Mouse (Mus musculus): ENCODE results near the gene Mepce. TPM values are rescaled to one million over a fixed set of nuclear protein-coding genes. Genes with fewer than 3 reads are reported as not detected.
"Not testable (repeated sequence)": the region's sequence is repeated elsewhere in the genome, so short reads cannot be mapped to it uniquely, and the experiment has no call there.

Mepce gene
- 5.8 and 6.8 TPM in 2 replicates for polyA plus RNA-seq (2015; fragmentation: Nextera tagmentation; extraction: Ambion mirVana)

- Histone ChIP-seq H3K36me3 (ENCODE audit: control insufficient read depth, insufficient read depth, low read length) (peaks cover 8% of the 10 kb centered on the region; the same call in 1 of the 2 replicates), H3K9me3 (ENCODE audit: control insufficient read depth, low read length) (no peaks in the 10 kb centered on the region), H3K4me2 (replicated peaks; ENCODE audit: low read depth) (peak within 1 kb of the TSS; percentile 87), H3K9ac (ENCODE audit: low read length) (peak within 1 kb of the TSS; percentile 94), H3K27ac (replicated peaks) (peak within 1 kb of the TSS; percentile 98), H3K4me3 (ENCODE audit: low read depth, low read length) (peak within 1 kb of the TSS; percentile 88), H3K4me1 (replicated peaks; ENCODE audit: control insufficient read depth, insufficient read depth) (peaks cover 10% of the 10 kb centered on the region; the same call in 1 of the 2 replicates), H3K27me3 (ENCODE audit: control insufficient read depth, insufficient read depth, low read length) (no peaks in the 10 kb centered on the region)
- TF ChIP-seq CTCF (IDR thresholded peaks at IDR 0.05; ENCODE audit: low read depth) (peak; percentile 89), EP300 (optimal IDR thresholded peaks at IDR 0.05) (no peak)
- WGBS, result under 1% methylated on average over 46 of the region's 48 CpGs
- peak; percentile 96 for DNase-seq (ENCODE audit: low spot score)
- peak; percentile 81 for ATAC-seq (ENCODE audit: low FRiP score, low TSS enrichment)
Measured at GRCm38 (mm10) chr5:137787151-137787928, at the start of gene Mepce, which contains the start of gene Zcwpw1. TSS of gene Mepce (minus strand) at chr5:137787655. TSS of gene Zcwpw1 (plus strand) at chr5:137787798.

GRCm38 (mm10) chr5:137837110-137837509 is 49.7 kb upstream of the Mepce start:
- not testable (repeated sequence) for H3K4me2 ChIP-seq (replicated peaks; ENCODE audit: low read depth); ATAC-seq (ENCODE audit: low FRiP score, low TSS enrichment); H3K9me3 ChIP-seq (ENCODE audit: control insufficient read depth, low read length); H3K36me3 ChIP-seq (ENCODE audit: control insufficient read depth, insufficient read depth, low read length); H3K27me3 ChIP-seq (ENCODE audit: control insufficient read depth, insufficient read depth, low read length); H3K27ac ChIP-seq (replicated peaks); DNase-seq (ENCODE audit: low spot score); H3K4me1 ChIP-seq (replicated peaks; ENCODE audit: control insufficient read depth, insufficient read depth); H3K9ac ChIP-seq (ENCODE audit: low read length); H3K4me3 ChIP-seq (ENCODE audit: low read depth, low read length)

GRCm38 (mm10) chr5:137836611-137837010 is 49.2 kb upstream of the Mepce start:
- no peak overlapping the region for H3K4me2 ChIP-seq (replicated peaks; ENCODE audit: low read depth)
- no peak for TF ChIP-seq CTCF (IDR thresholded peaks at IDR 0.05; ENCODE audit: low read depth)
- no peak for TF ChIP-seq EP300 (optimal IDR thresholded peaks at IDR 0.05)
- no peak overlapping the region for H3K9ac ChIP-seq (ENCODE audit: low read length)
- DNase-seq (ENCODE audit: low spot score) (no peak), ATAC-seq (ENCODE audit: low FRiP score, low TSS enrichment) (no peak)
- H3K27me3 ChIP-seq (ENCODE audit: control insufficient read depth, insufficient read depth, low read length), result no peaks in the 10 kb centered on the region
- H3K4me1 ChIP-seq (replicated peaks; ENCODE audit: control insufficient read depth, insufficient read depth), result no peaks in the 10 kb centered on the region
- H3K27ac ChIP-seq (replicated peaks), result no peak overlapping the region
- H3K36me3 ChIP-seq (ENCODE audit: control insufficient read depth, insufficient read depth, low read length), result no peaks in the 10 kb centered on the region
- no peaks in the 10 kb centered on the region for H3K9me3 ChIP-seq (ENCODE audit: control insufficient read depth, low read length)
- H3K4me3 ChIP-seq (ENCODE audit: low read depth, low read length), result no peak overlapping the region

- H3K4me2 ChIP-seq (replicated peaks; ENCODE audit: low read depth); H3K9me3 ChIP-seq (ENCODE audit: control insufficient read depth, low read length); ATAC-seq (ENCODE audit: low FRiP score, low TSS enrichment); H3K4me3 ChIP-seq (ENCODE audit: low read depth, low read length); H3K27me3 ChIP-seq (ENCODE audit: control insufficient read depth, insufficient read depth, low read length); H3K27ac ChIP-seq (replicated peaks); H3K36me3 ChIP-seq (ENCODE audit: control insufficient read depth, insufficient read depth, low read length); H3K9ac ChIP-seq (ENCODE audit: low read length); H3K4me1 ChIP-seq (replicated peaks; ENCODE audit: control insufficient read depth, insufficient read depth); DNase-seq (ENCODE audit: low spot score): not testable (repeated sequence)
- WGBS, result 49% methylated on average over 2 of the region's 2 CpGs
Measured at GRCm38 (mm10) chr5:137835966-137836520, 48.6 kb upstream of the Mepce start, which contains the start of gene Pilra. TSS of gene Pilra (minus strand) at chr5:137836281.

GRCm38 (mm10) chr5:137833500-137833899 is 46.0 kb upstream of the Mepce start:
- ATAC-seq (ENCODE audit: low FRiP score, low TSS enrichment) (no peak), DNase-seq (ENCODE audit: low spot score) (no peak)

GRCm38 (mm10) chr5:137831506-137831905 is 44.1 kb upstream of the Mepce start:
- Histone ChIP-seq H3K4me2 (replicated peaks; ENCODE audit: low read depth) (no peak overlapping the region), H3K27me3 (ENCODE audit: control insufficient read depth, insufficient read depth, low read length) (no peaks in the 10 kb centered on the region), H3K4me1 (replicated peaks; ENCODE audit: control insufficient read depth, insufficient read depth) (no peaks in the 10 kb centered on the region), H3K4me3 (ENCODE audit: low read depth, low read length) (no peak overlapping the region), H3K9me3 (ENCODE audit: control insufficient read depth, low read length) (no peaks in the 10 kb centered on the region), H3K36me3 (ENCODE audit: control insufficient read depth, insufficient read depth, low read length) (no peaks in the 10 kb centered on the region), H3K9ac (ENCODE audit: low read length) (no peak overlapping the region), H3K27ac (replicated peaks) (no peak overlapping the region)
- DNase-seq (ENCODE audit: low spot score), result no peak
- WGBS, result 74% methylated on average over 6 of the region's 6 CpGs
- ATAC-seq (ENCODE audit: low FRiP score, low TSS enrichment), result no peak
- TF ChIP-seq CTCF (IDR thresholded peaks at IDR 0.05; ENCODE audit: low read depth), result no peak
- no peak for TF ChIP-seq EP300 (optimal IDR thresholded peaks at IDR 0.05)

More at GRCm38 (mm10) chr5:137833500-137833899, 46.0 kb upstream of the Mepce start:
- H3K4me1 ChIP-seq (replicated peaks; ENCODE audit: control insufficient read depth, insufficient read depth), result no peaks in the 10 kb centered on the region
- no peak overlapping the region for H3K4me3 ChIP-seq (ENCODE audit: low read depth, low read length)
- no peak overlapping the region for H3K9ac ChIP-seq (ENCODE audit: low read length)
- H3K4me2 ChIP-seq (replicated peaks; ENCODE audit: low read depth), result no peak overlapping the region
- TF ChIP-seq EP300 (optimal IDR thresholded peaks at IDR 0.05), result no peak
- no peak overlapping the region for H3K27ac ChIP-seq (replicated peaks)
- no peaks in the 10 kb centered on the region for H3K9me3 ChIP-seq (ENCODE audit: control insufficient read depth, low read length)
- 48% methylated on average over 4 of the region's 4 CpGs for whole genome bisulfite sequencing
- no peaks in the 10 kb centered on the region for H3K27me3 ChIP-seq (ENCODE audit: control insufficient read depth, insufficient read depth, low read length)
- no peaks in the 10 kb centered on the region for H3K36me3 ChIP-seq (ENCODE audit: control insufficient read depth, insufficient read depth, low read length)
